Mouse (Mus musculus): Measurements from ENCODE around the gene Mrtfb.

DNA sequence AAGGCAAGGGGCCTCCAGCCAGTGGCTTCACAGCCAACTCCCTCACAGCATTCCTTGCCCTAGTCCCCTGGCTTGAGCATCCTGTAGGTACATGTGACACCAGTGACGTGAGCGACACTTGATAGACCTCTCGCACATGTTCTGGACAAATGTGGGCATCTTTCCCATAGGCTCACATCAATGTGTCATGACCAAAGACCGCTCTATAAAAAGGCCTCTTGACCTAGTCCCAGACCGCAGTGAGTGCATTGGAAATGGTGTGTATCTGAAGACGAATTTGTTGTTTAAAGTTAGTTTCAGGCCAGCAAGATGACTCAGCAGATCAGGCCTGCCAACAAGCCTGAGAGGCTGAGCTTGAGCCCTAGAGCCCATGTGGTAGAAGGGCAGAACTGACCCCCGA lies 158.3 kb downstream of the Mrtfb start:
- TF ChIP-seq CTCF (IDR thresholded peaks at IDR 0.05) (no peak), POLR2A (IDR thresholded peaks at IDR 0.05; ENCODE audit: insufficient read depth, low read depth, low read length) (no peak)

Data from heart, adult 2 months (tissue).